ENCODE assay signal across 7 mouse cellular contexts in the genomic region with DNA sequence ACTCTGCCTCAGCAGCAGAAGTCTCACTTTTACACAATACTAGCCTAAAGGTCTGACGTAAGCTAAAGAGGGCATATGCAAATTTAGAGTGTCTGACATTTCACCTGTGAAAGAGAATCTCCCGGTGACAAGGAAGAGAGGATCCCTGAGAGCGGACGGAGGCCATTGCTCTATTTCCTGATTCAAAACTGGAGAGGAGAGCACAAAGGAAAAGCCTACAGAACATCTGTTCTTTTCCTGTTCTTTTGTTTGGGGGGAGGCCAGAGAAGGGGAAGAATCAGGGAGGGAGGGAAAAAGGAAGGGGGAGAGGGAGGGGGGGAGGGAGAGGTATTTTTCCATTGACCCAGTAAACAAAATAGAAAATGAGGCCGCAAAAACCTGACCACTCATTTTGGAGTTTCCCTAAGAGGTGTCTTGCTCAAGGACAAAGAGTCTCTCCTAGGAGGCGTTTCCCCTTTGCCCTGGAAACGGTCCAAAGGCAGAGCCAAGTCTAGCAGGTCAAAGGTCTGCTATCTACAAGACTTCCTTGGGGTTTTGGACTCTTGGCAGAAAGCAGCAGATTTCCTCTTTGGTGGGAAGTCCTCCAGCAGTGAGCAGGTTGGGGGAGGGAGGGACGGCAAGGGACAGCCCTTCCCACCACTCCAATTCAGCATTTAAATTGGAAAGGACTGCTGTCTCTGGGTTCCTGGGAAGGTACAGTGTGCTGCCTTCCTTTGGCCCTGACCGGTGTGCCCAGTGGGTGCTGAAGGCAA. TPM values are rescaled to one million over a fixed set of nuclear protein-coding genes. Genes with fewer than 3 reads are reported as not detected.
DNase-seq lines count a peak whose midpoint lies in the region; ATAC-seq lines count a peak whose summit lies in the region.

No protein-coding gene starts in this region.

- no peaks in the 10 kb centered on the region for H3K9me3 ChIP-seq in intestine, embryonic 16.5 days (ENCODE audit: control insufficient read depth, low read length)

- H3K27ac ChIP-seq in intestine, embryonic 16.5 days (ENCODE audit: low read length), result peak overlapping the region; percentile 76

- WGBS in intestine, embryonic 16.5 days, result 52% methylated on average over 9 of the region's 9 CpGs

- no peak overlapping the region for H3K4me3 ChIP-seq in intestine, embryonic 16.5 days (ENCODE audit: low read length)

- no peaks in the 10 kb centered on the region for H3K27me3 ChIP-seq in intestine, embryonic 16.5 days (replicated peaks; ENCODE audit: control insufficient read depth, insufficient read depth, low read length)

- H3K9ac ChIP-seq in intestine, embryonic 16.5 days (ENCODE audit: low read depth, low read length), result no peak overlapping the region

- ATAC-seq in common myeloid progenitor, adult 5-6 weeks (replicated peaks; ENCODE audit: low read depth, poor library complexity, severe bottlenecking), result peak; percentile 42; the same call in 1 of the 2 replicates
- peak; percentile 47 for ATAC-seq in intestine, embryonic 16.5 days

- DNase-seq in ZHBTc4 (ENCODE audit: low read depth, low spot score), result peak; percentile 80
- peak; percentile 74 for DNase-seq in lung, postnatal 10 days
- no peak for DNase-seq in layer of hippocampus, postnatal 36 days
- DNase-seq in c-Kit-positive CD71-positive TER-119-positive erythroid progenitor cells, embryonic 14.5 days (ENCODE audit: low spot score), result no peak
- DNase-seq in MN1 (ENCODE audit: low spot score), result no peak

- no peaks in the 10 kb centered on the region for H3K36me3 ChIP-seq in intestine, embryonic 16.5 days (ENCODE audit: control insufficient read depth, insufficient read depth, low read length)

- H3K4me2 ChIP-seq in intestine, embryonic 16.5 days (ENCODE audit: low read depth, low read length), result 0 out of 2 replicates have a peak overlapping the region, but pooled peaks have one; percentile 16

- peaks cover 14% of the 10 kb centered on the region for H3K4me1 ChIP-seq in intestine, embryonic 16.5 days (ENCODE audit: control insufficient read depth, insufficient read depth, low read length)

RNA-seq across cellular contexts. Expression of a gene that starts 54.4 kb away (rescaled TPM):
- total RNA-seq in common myeloid progenitor, adult 5-6 weeks (2017), result 2.4 and 4.8 TPM in 2 replicates
- 5.8 and 6.1 TPM in 2 replicates for polyA plus RNA-seq in intestine, embryonic 16.5 days (2015; fragmentation: Nextera tagmentation; extraction: Ambion mirVana)
- total RNA-seq in layer of hippocampus, postnatal 36 days (2021), result 100 to 1,000 TPM; 689 to 742 TPM

Comparison
In these comparisons a context has a peak if more than half of its experiments do, and no peak if none do; other contexts are left out.
1. DNase-seq: peak in ZHBTc4 (single experiment) and lung, postnatal 10 days (single experiment); none in layer of hippocampus, postnatal 36 days (0 of 2), c-Kit-positive CD71-positive TER-119-positive erythroid progenitor cells, embryonic 14.5 days (single experiment) and MN1 (single experiment).
2. RNA of a gene that starts 54.4 kb away (total RNA-seq): 689 to 742 TPM in layer of hippocampus, postnatal 36 days; 2.4 to 4.8 TPM in common myeloid progenitor, adult 5-6 weeks; every median in the first group is over 100 times any median in the second.